Mouse (Mus musculus) embryonic facial prominence, embryonic 10.5 days (tissue): ENCODE measurements at regions not wholly inside any gene's neighbourhood (a gene's known extent, or its start where the extent isn't known, plus 50 kb on each side); places are given as distances from the start of the nearest gene placed in this dataset.

Experiments
- DNase-seq: peaks from one replicate; pipeline ENCODE4 v3.0.0-alpha.2; 2017; ENCODE audit warnings: low spot score
- H3K27ac ChIP-seq: fragments of 300-500 bp; sonication (generic); replicated peaks from 2 replicates; pipeline ENCODE4 v1.5.1; 2016; ENCODE audit warnings: mild to moderate bottlenecking
- H3K27me3 ChIP-seq: fragments of 300-500 bp; sonication (generic); replicated peaks from 2 replicates; pipeline ENCODE4 v1.6.1; 2016; ENCODE audit warnings: low read depth, mild to moderate bottlenecking; ENCODE audit not compliant: poor library complexity, severe bottlenecking
- H3K36me3 ChIP-seq: fragments of 300-500 bp; sonication (generic); replicated peaks from 2 replicates; pipeline ENCODE4 v1.6.1; 2016; ENCODE audit warnings: mild to moderate bottlenecking, moderate library complexity
- H3K4me1 ChIP-seq: fragments of 300-500 bp; sonication (generic); 2 replicates; pipeline ENCODE4 v1.6.1; 2016
- H3K4me3 ChIP-seq: fragments of 300-500 bp; sonication (generic); 2 replicates; pipeline ENCODE4 v1.5.1; 2016; ENCODE audit warnings: mild to moderate bottlenecking, moderate library complexity
- H3K9me3 ChIP-seq: fragments of 300-500 bp; sonication (generic); 2 replicates; pipeline ENCODE4 v1.6.1; 2016; ENCODE audit warnings: mild to moderate bottlenecking
- whole genome bisulfite sequencing: fragments of 180-500 bp; shearing (Covaris S2); methylation state at CpG from one replicate; pipeline ENCODE4 v1.1.7; 2016; 5-methylcytosine and 5-hydroxymethylcytosine counted together

DNA sequence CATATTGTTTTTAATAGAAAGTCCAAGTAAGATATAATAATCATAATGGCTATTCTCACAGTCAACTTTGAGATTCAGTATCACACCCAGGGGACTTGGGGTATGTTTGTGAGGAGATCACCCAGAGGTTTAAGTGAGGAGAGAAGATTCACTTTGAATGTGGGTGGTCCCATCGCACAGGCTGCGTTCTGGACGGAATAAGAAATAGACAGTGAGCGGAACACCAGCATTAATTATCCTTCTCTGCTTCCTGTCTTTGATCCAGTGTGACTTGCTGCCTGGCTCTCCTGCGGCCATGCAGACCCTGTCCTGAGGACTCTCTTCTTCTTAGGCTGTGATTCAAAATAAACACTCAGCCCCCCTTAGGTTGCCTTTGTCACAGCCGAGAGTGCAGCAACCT lies 60.6 kb upstream of the Kras start:
- no peaks in the 10 kb centered on the region for H3K9me3 ChIP-seq
- WGBS, result 52% methylated on average over 6 of the region's 6 CpGs
- DNase-seq, result no peak
- no peak overlapping the region for H3K27ac ChIP-seq
- no peak overlapping the region for H3K4me3 ChIP-seq
- no peaks in the 10 kb centered on the region for H3K27me3 ChIP-seq
- no peaks in the 10 kb centered on the region for H3K36me3 ChIP-seq
- peaks cover 4% of the 10 kb centered on the region; the same call in 1 of the 2 replicates for H3K4me1 ChIP-seq

DNA sequence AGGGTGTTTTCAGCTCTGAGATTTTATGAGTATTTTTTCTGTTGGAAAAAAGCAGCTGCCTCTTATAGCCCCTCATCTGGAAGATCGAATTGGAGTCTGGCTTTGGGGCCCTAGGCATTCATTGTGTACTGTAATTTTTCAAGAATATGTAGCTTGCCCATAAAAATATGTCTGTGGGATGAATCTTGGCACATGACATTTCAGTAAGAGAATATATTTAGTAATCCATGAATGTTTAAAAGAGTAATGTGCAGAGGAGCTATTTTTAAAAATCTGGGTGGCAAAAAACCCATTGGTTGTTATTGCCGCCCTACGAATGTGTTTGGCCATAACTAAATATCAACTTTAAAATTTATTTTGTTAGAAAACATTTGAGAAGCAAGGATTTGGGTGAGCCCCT lies 59.0 kb upstream of the Kras start:
- Histone ChIP-seq H3K27ac (no peak overlapping the region), H3K36me3 (no peaks in the 10 kb centered on the region), H3K27me3 (no peaks in the 10 kb centered on the region), H3K9me3 (no peaks in the 10 kb centered on the region), H3K4me1 (peaks cover 4% of the 10 kb centered on the region; the same call in 1 of the 2 replicates), H3K4me3 (no peak overlapping the region)
- 88% methylated on average over 3 of the region's 3 CpGs for WGBS
- no peak for DNase-seq

DNA sequence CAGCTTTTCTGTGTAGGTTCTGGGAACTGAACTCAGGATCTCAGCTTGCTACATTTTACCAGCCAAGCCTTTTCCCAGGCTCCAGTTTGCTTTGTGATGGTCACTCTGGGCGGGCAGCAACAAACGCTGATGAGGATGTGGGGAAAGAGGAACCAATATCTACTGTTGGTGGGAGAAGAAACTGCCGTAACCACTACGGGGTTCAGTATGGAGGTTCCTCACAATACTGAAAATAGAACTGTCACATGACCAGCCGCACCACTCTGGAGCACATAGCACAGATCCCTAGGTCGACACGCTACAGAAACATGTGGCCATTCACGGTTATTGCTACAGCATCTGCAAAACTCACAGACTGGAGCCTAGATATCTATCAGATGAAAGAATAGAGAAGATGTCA lies 57.2 kb upstream of the Kras start:
- Histone ChIP-seq H3K9me3 (no peaks in the 10 kb centered on the region), H3K4me3 (no peak overlapping the region), H3K4me1 (peaks cover 18% of the 10 kb centered on the region), H3K27ac (no peak overlapping the region), H3K36me3 (no peaks in the 10 kb centered on the region), H3K27me3 (0 out of 2 replicates have a peak, but pooled peaks cover 11% of the 10 kb centered on the region)
- 94% methylated on average over 8 of the region's 8 CpGs for WGBS
- DNase-seq, result no peak

DNA sequence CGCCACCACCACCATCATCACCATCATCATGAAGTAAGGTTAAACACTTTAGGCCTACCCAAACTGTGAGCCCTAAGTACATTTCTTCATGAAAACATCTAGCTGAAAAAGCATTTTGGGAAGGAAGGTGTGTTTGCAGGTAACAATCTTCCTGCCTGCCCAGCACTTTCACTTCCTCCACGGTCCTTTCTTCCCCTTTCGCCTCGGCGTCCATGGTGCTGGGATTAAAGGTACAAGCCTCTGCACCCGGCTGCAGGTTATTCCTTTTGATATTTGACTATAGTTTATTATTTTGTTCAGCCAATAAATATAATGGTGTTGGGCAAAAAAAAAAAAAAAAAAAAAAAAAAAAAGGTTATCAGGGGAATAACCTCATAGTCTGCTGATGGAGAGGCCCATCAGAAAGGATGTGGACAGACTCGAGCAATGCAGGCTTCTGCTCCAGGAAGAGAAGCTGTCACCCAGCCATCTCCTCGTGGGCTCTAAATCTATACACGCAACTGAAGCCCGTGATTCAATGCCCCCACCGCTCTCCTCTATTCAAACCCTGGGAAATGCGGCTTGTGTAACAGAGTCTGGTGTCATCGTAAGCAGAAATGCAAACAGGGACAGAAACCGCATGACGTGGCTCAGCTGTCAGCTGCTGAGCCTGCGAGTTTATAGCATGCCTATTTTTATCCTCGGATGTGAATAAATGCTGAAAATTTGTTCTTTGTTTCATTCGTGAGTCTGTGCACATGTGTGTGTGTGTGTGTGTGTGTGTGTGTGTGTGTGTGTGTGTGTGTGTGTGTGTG lies 56.5 kb upstream of the Kras start:
- Histone ChIP-seq H3K4me3 (no peak overlapping the region), H3K36me3 (no peaks in the 10 kb centered on the region), H3K27ac (no peak overlapping the region), H3K27me3 (0 out of 2 replicates have a peak, but pooled peaks cover 11% of the 10 kb centered on the region), H3K9me3 (no peaks in the 10 kb centered on the region), H3K4me1 (peaks cover 18% of the 10 kb centered on the region)
- WGBS, result 86% methylated on average over 18 of the region's 18 CpGs
- no peak for DNase-seq

DNA sequence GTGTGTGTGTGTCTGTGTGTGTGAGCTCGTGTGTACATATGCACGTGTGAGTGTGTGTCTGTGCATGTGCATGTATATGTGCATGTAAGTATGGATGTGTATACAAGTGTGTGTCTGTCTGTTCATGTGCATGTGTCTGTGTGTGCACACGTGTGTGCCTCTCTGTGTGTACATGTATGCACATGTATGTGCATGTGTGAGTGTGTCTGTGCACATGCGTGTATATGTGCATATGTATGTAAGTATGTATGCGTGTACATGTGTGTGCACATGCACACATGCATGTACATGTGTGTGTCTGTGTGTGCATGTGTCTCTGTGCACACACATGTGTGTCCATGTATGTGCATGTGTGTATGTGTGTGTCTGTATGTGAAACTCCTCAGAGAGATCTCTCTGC lies 55.6 kb upstream of the Kras start:
- Histone ChIP-seq H3K27ac (no peak overlapping the region), H3K4me1 (peaks cover 15% of the 10 kb centered on the region), H3K27me3 (0 out of 2 replicates have a peak, but pooled peaks cover 11% of the 10 kb centered on the region), H3K9me3 (no peaks in the 10 kb centered on the region), H3K36me3 (no peaks in the 10 kb centered on the region), H3K4me3 (no peak overlapping the region)
- WGBS, result 94% methylated on average over 5 of the region's 5 CpGs
- no peak for DNase-seq

DNA sequence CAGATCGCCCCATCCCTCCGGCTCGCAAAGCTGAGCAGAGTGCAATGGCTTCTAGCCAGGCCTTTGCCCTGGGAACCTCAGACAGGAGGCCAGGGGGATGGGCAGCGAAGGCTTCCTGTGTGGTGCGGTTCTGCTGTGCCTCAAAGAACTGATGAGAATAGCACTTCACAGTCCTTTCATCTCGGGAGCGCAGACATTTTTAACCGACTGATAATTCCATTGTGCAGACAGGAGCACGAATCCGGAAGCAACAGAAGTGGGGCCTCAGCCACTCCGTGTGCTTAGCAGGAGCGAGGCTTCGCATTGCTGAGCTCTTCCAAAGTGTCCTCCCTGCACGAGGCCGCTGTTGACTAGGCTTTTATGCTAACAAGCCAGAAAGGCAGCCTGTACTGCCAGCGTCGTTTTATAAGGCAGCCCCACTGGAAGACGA lies 53.6 kb upstream of the Kras start:
- Histone ChIP-seq H3K27me3 (0 out of 2 replicates have a peak, but pooled peaks cover 11% of the 10 kb centered on the region), H3K4me3 (peak overlapping the region; percentile 16), H3K4me1 (peaks cover 14% of the 10 kb centered on the region), H3K27ac (peak overlapping the region; percentile 55; the same call in 1 of the 2 replicates), H3K36me3 (no peaks in the 10 kb centered on the region), H3K9me3 (no peaks in the 10 kb centered on the region)
- peak; percentile 43 for DNase-seq
- 24% methylated on average over 18 of the region's 18 CpGs for WGBS

DNA sequence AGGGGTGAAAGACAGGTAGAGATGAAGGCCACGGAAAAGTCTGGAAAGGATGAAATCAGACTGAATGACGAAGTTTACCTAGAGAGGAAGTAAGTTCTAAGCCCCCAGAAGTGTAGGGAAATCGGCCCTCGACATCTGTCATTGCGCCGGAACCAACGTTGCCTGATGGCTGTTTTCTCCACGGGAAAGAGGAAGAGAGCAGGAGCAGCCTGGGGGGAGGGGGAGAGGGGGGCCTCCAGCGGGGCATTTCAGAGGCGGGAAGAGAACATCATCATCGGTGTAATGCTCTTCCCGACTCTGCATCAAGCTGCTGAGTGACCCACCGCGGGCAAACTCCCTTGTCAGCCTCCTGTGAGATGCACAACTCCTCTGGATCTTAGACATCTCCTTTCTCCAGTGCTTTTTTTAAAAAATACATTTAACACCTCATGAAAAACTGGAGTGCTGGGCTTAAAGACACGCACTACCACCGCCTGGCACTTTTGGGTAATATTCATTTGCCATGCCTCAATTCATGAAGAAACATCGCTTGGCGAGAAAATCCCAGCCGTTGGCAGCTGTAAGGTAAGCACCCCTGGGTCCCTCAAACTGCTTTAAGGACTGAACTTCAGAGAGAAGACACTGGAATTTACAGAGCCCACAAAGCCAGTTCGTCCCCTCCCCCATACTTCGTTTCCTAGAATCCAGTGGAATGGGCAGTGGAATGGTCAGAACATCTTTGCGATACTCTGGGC lies 53.0 kb upstream of the Kras start:
- peak; percentile 30 for DNase-seq
- 71% methylated on average over 22 of the region's 22 CpGs for WGBS
- Histone ChIP-seq H3K27me3 (0 out of 2 replicates have a peak, but pooled peaks cover 11% of the 10 kb centered on the region), H3K27ac (peak overlapping the region; percentile 55; the same call in 1 of the 2 replicates), H3K4me3 (peak overlapping the region; percentile 16), H3K4me1 (peaks cover 14% of the 10 kb centered on the region), H3K36me3 (no peaks in the 10 kb centered on the region), H3K9me3 (no peaks in the 10 kb centered on the region)

DNA sequence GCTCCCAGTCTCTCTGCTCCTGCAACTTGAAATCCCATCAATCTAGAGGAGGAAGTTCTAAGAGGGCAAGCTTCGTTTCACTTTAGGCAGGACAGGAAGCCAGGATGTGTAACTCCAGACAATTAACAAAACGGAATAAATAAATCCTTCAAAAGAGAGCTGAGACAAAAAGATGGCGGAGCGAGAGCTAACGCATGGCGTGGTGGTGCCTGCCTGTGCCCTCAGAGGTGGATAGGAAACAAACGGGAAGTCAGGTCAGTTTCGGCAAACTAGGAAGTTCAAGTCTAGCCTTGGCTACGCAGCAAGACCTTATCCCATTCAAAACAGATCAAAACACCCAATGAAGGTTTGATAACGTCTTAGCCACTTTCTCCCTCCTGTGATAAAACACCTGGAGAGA lies 52.1 kb upstream of the Kras start:
- DNase-seq, result no peak
- no peak overlapping the region for H3K4me3 ChIP-seq
- H3K27me3 ChIP-seq, result 0 out of 2 replicates have a peak, but pooled peaks cover 11% of the 10 kb centered on the region
- WGBS, result 92% methylated on average over 10 of the region's 10 CpGs
- H3K27ac ChIP-seq, result no peak overlapping the region
- H3K36me3 ChIP-seq, result no peaks in the 10 kb centered on the region
- H3K9me3 ChIP-seq, result no peaks in the 10 kb centered on the region
- H3K4me1 ChIP-seq, result peaks cover 22% of the 10 kb centered on the region

DNA sequence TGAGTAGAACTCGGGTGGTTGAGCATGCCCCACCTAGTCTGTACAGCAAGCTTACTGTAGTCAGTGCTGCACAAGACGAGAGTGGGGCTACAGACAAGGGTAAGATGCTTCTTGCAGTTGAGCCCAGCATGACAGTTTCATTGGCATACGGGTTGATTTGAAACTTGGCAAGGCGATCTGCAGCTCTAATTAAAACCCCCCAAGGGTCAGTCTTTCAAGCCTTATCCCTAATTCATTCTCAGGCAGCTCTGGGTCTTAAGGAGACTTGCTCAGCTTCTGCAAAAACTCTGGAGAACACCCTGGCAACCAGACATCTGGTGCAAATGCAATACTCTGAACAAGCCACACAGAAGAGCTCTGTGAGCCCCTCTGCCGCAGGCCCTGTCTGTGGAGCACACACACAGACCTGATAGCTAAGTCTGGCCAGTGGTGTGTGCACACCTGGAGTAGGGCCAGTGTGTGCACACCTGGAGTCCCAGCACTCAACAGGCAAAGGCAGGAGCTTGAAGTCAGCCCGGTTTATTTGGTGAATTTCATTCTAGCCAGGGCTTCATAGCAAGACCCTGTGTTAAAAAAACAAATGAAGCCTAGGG lies 50.3 kb upstream of the Kras start:
- Histone ChIP-seq H3K27ac (no peak overlapping the region), H3K4me1 (peaks cover 23% of the 10 kb centered on the region), H3K27me3 (0 out of 2 replicates have a peak, but pooled peaks cover 11% of the 10 kb centered on the region), H3K36me3 (no peaks in the 10 kb centered on the region), H3K4me3 (no peak overlapping the region), H3K9me3 (no peaks in the 10 kb centered on the region)
- no peak for DNase-seq
- WGBS, result 61% methylated on average over 6 of the region's 6 CpGs
